Mouse (Mus musculus) thymus, postnatal 0 days (tissue): Measurements from ENCODE around the gene Hoxd8. TPM values are rescaled to one million over a fixed set of nuclear protein-coding genes. Genes with fewer than 3 reads are reported as not detected.

Source experiments
- DNase-seq: peaks from one replicate; pipeline ENCODE4 v3.0.0-alpha.2; 2015; ENCODE audit warnings: low spot score
- polyA plus RNA-seq: library from polyadenylated mRNA; unstranded; fragments of >200 nt; fragmentation: Nextera tagmentation; extraction: Ambion mirVana; gene quantifications from 2 replicates; pipeline ENCODE4 v1.2.1, GENCODE M21; 2015

Hoxd8 gene
- polyA plus RNA-seq, 1 experiment from 2014 or later = 0.73 TPM

DNA sequence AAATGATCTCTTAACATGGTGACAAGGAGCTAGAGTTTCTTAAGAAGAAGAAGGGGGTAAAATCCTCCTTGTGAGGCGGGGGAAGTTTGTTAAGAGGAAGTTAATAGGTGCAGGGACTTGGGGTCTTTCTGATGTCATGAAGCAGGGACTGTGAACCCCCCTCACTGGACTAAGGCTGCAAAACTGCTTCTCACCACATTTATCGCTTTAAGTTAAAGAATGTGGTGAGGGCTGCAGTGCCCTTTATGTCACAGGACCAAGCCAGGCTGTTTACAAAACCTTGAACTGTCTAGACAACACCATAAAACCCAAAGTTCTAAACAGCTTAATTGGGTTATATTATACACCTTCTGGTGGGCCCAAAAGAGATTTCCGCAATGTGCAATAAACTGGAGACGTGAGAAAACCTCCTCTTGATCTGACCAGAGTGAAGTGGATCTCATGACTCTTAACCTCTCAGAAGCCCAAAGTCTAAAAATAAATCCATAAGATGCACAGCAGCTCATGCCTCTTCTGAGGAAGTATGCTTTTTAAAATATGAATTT is 19.3 kb upstream of the Hoxd8 start:
- no peak for DNase-seq

DNA sequence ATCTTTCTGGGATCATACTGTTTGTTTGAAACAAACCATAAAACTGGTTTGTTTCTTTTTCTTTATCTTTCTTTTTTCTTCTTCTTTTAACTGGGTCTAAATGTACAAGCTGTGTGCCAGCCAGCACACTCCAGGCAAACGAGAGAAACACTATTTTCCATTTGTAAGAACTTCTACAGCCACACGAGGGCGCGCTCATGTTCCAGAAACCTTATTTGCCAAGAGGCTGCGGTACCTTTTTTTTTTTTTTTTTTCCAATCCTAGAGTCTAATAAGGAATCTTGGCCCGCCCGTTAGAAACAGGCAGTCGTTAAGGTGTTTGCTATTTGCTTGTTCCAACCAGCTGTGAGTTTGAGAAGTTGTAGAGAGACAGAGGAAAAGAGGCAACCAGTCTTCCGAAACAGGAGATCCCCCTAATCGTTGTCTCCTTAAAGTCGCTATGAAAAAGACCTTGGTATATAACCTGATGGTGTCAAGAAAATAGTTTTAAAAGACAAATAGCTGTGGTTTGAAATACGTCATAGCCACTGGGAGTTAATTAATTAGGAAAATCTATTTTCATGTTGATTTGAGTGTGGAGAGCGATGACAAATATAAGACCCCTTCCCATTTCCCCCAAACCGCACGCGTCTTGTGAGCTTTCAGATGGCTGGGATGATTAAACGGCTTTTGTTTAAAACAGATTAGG is 18.0 kb upstream of the Hoxd8 start:
- DNase-seq = peak; percentile 52

DNA sequence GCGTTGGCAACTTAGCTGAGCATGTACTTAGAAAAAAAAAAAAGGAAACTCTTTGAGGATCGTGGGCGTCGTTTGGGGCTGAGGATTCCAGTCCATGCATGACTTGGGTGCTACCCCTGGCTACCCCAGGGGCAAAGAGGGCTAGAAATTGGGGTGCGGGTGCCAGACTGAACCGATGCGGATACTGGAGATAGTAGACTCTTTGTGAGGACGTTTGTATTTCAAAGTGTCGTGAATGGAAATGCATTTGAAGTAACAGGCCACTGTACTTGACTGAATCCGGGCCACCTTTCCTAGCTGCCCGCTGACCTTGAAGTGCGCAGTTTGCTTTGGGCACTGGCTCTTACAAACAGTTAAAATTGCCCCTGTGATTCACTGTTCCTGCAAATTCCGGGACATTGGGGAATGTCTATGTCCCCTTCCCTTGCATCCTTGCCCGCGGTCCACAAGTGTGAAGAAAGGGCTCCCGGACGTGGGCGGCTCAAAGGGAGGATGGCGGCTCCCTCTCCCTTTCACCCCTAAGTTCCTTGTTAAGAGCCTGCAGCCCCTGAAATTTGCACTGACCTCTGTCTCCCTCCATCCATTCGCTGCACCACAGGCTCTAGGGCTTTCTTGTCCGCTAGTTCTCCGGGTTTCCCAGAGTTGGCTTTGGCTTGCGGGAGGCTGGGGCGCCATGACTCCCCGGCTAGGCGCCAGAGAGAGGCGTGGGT is 17.3 kb upstream of the Hoxd8 start:
- no peak for DNase-seq

DNA sequence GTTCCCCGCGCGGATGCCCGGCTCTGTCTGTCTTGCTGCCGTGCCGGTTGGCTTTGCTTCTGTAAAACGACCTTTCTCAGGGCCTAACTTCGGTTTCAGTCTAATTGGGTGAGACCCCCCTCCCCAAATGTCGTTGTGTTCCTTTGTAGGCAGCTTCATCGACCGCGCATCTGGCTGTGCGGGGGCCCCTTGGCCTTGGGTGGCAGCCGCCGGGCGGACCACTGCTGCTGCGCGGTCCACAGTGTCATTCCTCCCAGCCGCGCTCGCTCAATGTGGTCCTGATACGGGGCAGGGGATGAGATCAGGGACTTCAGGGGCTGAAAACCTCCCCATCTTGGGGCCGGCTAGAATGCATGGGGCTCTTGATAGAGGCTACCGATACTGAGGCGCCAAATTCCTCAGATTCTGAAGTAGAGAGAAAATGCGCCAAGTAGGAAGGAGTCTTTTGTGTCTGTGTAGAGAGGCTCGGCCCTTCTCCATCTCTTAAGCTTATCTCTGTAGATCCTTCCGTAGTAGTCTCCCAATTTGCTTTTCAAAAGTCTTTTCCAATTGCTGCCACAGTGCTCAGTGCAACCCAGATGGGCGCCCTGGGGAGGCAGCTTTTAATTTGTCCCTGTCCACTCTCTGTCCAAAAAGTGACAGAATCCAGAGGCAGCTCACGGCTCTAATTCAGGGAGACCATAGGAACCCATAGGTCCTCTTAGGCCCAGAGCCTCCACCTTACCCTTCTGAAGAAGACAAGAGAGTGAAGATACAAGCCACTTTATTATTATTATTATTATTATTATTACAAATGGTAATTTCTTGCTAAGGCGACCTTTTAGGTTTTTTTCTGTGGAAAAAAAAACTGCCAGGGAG is 16.5 kb upstream of the Hoxd8 start:
- DNase-seq = no peak

DNA sequence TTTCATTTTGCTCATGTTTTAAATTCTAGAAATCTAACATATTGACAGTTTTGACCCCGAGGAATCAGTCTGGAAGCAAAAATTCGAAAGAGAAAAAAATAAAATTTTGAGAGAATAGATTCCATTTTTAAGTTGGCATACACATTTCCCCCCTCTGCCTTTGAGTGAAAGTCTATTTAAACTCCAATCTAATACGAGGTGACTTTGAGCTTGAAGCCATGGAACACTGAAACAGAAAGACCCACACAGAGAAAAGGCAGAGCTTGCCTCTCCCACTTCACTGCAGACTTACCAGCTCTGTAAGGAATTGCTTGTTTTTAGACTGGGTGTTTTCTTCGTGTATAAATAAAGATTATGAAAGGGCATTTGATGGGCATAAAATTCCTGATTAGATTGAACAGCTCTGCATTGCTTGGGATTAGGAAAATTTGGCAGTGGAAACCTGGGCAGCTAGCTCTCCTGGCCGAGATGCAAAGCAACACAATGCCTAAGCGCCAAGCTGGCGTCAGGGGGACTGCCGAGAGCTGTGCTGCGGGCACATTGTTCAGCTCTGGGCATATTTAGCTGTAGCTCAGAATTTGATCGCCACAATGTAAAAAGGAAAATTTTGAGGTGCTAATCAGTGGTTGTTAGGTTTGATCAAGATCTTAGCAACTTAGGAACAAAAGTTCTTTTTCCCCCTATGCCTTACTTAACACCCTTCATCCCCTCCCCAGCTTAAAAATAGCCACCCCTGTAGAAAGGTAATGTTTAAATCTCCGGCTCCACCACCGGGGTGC is 15.4 kb upstream of the Hoxd8 start:
- no peak for DNase-seq

DNA sequence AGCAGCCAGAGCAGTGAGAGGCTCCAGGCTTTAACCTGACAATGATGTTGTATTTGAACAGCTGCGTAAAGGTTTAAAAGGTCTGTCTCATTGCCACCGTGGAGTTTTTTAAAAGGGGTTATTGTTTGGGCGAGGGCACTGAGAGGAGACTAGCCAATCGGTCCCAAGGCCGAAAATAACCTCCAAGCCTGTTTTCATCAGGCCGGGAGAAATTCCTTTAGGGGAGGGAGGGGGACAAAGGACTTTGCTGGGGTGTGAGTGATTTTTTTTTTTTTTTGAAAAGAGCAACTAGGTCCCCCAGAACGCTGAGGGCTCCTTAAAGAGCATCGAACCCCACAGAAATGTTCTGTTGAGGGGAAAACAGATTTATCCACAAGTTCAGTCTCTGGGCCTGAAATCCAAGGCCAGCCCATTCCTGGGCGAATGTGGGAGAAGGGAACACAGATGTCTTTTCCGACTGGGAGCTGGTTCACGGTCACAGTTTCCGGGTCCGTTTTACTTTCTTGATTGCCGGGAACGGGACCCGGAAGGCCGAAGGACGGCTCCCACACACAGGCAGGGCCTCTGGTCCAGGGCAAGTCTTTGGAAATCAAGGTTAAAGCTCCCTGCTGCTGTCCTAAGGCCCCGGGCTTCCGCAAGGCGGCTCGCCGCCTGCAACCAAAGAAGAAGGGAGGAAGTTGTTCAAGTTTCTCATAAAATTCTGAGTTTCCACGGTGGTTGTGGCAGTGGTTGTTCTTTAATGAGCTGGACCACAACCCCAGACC is 14.7 kb upstream of the Hoxd8 start:
- DNase-seq = no peak

DNA sequence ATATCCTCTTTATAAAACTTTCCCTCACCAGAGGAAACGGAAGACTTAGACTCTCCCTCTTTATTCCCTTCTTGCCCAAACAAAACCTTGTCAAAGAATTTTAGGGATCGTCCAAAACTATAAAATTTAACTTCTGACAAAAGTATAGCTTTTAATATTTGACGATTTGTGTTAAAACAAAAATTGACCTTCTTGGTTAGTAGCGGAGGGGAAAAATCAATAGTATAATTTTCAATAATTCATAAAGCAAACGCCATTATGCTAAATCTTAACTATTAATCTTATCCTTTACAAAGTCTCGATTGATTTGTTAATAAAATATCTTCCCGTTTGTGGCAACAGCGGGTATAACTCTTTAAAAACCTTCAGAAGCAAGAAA is 14.1 kb upstream of the Hoxd8 start:
- no peak for DNase-seq

DNA sequence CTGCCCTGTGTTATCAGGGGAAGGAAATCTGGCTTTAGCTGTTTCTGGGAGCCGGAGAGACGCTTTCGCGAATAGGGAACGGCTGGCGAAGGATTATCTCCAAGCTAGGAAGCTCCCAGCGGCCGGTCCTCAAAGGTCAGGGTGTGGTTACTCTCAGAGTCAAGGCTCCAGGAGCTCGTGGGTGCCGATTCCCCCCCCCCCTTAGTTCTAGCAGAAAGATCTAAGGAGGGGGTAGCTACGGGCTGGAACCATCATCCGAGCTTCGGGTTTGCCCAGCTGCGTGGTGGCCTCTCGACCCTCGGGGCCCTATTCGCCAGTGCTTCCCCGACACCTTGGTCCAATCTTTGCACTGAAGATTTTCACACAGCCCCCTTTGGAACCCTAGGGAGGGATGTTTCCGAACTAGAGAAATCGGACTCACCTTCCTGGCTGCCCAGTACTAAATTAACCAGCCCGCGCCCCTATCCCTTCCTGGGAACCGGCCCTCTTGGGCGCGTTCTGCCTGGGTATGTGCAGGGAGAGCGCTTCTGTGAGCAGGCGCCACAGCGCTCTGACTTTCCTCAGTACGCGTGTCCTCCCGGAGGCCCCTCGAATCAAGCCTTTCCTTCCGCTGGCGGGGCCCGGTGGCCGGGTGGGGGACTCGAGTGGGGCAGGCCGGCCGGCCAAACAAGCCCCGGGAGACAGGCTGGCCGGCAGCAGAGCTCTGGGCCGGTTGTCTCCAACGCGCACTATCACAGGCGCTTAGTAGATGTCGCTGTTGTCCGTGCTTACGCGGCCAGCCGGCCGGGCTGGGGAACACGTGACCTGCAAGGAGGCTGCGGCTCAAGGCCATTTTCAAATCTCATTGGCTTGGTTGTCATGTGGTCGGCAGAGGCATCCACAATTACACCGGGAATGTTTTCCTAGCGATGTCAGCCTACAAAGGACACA is 13.1 kb upstream of the Hoxd8 start, which contains the start of gene Hoxd10:
Gene Hoxd10, plus strand, starts transcription at position 903 of the 930 bp plus-strand sequence.
- DNase-seq = no peak

DNA sequence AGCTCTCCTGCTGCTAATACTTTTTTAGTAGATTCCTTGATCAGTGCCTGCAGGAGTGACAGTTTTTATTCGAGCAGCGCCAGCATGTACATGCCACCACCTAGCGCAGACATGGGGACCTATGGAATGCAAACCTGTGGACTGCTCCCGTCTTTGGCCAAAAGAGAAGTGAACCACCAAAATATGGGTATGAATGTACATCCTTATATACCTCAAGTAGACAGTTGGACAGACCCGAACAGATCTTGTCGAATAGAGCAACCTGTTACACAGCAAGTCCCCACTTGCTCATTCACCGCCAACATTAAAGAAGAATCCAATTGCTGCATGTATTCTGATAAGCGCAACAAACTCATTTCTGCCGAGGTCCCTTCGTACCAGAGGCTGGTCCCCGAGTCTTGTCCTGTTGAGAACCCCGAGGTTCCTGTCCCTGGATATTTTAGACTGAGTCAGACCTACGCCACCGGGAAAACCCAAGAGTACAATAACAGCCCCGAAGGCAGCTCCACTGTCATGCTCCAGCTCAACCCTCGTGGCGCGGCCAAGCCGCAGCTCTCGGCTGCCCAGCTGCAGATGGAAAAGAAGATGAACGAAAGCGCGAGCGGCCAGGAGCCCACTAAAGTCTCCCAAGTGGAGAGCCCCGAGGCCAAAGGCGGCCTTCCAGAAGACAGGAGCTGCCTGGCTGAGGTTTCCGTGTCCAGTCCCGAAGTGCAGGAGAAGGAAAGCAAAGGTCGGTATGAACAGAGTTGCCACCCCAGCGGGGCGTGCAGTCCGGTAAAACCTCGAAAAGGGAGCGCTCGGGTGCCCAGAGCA is 12.2 kb upstream of the Hoxd8 start:
- no peak for DNase-seq

DNA sequence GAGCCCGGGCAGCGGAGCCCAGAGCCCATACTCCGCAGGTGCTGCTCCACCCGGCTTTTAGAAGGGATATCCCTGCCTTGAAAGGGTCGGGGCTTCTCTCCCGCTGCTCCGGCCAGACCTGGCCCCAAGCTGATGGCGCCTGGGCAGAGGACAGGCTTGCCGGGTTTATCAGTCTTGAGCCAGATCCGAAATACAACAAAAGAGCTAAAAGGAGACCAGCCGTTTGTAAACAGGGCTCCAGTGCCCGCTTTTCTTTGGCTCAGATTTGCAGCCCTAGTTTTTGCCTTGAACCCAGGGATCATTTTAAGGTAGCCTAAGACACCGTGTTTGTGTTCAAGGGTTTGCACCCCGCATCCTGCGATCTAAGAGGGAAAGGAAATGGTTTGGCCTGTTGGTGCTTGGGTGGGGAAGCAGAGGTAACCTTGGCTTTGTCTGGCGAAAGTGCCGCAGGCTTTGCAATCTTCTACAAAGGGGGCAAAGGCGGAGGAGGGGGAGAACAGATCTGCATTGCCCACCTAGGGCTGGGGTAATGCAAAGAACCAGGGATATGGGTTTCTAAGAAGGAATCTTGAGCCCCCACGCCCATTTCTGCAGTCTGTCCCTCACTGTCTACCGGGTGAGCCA is 11.5 kb upstream of the Hoxd8 start:
- DNase-seq = no peak

DNA sequence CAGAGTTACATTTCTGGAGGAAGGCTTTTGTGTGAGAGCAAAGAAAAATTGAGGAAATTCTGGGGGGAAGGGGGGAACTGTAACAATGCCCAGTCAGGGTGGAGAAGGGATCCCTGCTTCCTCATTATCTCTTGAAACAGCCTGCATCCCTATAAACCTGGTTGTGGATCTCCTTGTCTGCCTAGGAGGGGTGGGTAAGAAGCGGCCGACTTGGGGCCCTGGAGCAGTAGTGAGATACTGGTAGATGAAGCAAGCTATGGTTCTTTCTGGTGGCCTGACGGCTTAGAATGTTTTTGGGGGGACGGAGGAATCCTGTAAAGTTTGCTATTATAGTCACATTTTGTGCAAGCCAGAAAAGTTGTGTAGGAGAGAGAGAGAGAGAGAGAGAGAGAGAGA is 11.0 kb upstream of the Hoxd8 start:
- no peak for DNase-seq

DNA sequence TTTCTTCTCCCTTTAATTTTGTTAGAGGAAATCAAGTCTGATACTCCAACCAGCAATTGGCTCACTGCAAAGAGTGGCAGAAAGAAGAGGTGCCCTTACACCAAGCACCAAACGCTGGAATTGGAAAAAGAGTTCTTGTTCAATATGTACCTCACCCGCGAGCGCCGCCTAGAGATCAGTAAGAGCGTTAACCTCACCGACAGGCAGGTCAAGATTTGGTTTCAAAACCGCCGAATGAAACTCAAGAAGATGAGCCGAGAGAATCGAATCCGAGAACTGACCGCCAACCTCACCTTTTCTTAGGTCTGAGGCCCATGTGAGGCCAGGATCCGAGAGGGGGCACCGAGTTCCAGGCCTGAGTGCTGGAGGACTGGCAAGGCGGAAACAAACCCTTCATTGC is 10.3 kb upstream of the Hoxd8 start:
- DNase-seq = peak; percentile 39

DNA sequence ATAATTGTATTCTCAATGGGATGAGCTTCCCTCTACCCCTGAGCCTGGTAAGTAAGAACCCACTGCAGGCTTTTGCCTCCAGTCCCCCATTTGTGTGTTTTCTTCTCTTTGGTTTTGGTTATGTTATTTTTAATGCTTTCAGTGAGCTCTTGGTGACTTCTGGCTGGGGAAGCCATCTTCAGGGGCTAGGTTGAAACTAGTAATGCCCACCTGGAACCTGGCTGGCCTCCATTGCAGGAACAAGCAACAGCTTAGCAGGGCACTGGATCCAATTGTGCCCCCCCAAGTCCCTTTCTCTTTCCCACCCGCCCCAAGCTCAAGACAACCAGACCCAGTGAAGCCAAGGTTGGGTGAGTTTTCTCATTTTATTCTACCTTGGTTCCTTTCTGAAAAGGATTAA is 9.0 kb upstream of the Hoxd8 start:
- no peak for DNase-seq

DNA sequence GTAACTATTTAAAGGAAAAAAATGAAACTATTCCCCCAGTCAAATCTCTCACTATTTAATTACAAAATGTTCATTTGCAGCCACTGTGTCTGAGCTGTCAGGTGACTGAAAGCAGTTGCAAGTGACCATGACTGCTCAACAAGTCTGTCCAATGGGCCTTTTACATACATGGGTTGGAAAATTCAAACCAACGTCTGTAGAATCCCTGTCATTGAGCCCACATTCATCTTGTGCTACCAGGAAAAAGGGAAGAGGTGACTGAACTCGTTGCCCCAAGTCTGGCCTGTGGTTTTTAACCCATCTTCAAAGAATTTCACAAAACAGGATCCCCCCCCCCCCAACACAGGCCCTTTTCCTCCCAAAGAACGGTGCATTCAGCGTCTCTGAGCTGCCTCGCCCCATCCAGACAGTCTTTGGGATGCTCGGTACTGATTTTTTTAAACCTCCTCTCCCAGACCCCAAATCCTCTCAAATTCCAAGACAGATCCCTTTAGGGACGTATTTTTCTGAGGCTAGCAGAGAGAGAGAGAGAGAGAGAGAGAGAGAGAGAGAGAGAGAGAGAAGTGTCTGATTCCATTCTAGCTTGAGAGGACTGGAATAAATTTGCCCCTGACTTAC is 8.5 kb upstream of the Hoxd8 start:
- no peak for DNase-seq

DNA sequence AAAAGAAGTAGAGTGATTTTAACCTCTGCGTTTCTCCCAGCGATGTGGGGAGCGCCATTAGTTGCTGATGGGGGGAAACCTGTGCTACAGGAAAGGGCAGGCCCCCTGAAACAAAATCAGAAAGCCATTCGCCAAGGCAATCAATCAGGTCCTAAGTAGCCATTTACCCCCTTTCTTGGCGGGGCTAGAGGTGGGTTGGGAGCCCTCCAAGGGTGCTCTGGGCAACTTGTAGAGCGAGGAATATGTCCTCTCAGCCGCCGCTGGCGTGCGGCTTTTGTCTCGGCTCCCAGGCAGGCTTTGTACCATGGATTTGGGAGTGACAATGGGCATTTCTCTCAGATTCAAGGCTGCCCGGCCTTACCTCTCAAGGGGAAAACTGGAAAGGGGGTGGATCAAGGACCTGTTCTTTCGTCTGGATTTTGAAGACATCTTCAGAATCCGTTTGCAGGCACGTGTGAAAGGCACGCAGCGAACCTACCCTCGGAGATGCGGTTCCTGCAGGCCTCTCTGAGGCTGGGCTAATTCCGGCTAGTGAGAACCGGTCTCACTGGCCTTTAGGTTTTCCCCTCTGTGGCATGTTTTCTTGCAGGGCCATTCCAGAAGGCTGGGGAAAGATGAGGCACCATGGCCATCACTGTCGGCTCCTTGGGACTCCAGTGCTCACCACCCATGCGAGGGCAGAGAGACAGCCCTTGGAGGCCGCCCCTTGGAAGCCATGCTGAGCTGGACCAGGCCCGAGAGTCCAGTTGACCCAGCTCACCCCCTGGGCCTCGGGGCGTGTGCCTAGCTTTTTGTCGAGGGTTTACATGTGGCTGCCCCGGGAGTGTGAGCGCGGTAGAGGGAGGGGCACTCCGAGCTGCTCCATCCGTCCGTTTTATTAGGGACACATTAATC is 7.7 kb upstream of the Hoxd8 start:
- DNase-seq = no peak

DNA sequence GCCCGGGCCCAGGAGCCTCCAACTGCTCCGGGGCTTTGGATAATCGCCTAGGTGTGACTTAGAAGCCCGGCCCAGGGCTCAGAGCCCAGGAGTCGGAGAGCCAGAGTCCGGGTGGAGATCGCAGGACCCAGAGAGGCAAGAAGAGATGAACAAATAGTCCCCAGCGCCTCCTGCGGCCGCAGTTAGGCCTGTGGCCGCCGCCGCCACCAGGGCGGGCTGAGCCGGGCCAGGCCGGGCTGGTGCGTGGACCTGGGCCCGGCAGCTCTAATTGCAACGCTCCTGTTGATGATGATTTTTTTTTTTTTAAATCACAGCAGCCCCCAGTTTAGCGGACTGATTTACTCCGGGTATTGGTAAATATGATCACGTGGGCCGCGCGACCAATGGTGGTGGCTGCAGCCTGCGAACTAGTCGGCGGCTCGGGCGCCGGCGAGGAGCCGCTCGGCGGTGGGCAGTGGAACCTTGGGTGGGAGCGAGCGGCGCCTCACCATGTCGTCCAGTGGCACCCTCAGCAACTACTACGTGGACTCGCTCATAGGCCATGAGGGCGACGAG is 6.8 kb upstream of the Hoxd8 start, which contains the start of gene Hoxd9:
Gene Hoxd9, plus strand, starts transcription at position 161 of the 555 bp plus-strand sequence.
- DNase-seq = no peak
